Mouse (Mus musculus): ENCODE measurements at regions not wholly inside any gene's neighbourhood (a gene's known extent, or its start where the extent isn't known, plus 50 kb on each side); places are given as distances from the start of the nearest gene placed in this dataset.
A peak's percentile ranks its signal among the peaks of the same experiment; 100 is the strongest.

DNA sequence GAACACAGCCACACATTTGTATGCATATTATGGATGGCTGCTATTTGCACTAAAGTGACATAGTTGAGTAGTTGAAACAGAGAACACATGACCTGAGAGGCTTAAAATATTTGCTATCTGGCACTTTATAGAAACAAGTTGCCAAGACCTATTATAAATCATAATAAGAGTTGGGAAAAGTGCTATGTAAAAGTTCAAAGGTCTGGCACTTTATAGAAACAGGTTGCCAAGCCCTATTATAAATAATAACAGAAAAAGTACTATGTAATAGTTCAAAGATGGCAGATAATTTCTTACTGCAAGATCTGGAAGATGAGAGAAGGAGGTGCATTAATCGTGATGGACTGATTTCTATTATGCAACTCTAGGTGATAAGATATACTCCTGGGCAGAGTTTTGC lies 320.2 kb downstream of the Tfap2b start:
- DNase-seq = peak; percentile 27
- no peak overlapping the region for H3K4me3 ChIP-seq (ENCODE audit: insufficient read depth, low read depth, low read length)
- H3K36me3 ChIP-seq (ENCODE audit: control insufficient read depth, insufficient read depth, low read length) = no peaks in the 10 kb centered on the region
- 67% methylated on average over 1 of the region's 1 CpGs for WGBS
- no peaks in the 10 kb centered on the region for H3K4me1 ChIP-seq (ENCODE audit: control insufficient read depth, insufficient read depth, low read length)
- no peaks in the 10 kb centered on the region for H3K27me3 ChIP-seq (replicated peaks; ENCODE audit: control insufficient read depth, insufficient read depth, low read length)
- H3K27ac ChIP-seq (ENCODE audit: insufficient read depth, low read depth, low read length) = no peak overlapping the region
- TF ChIP-seq CTCF (conservative IDR thresholded peaks at IDR 0.05; ENCODE audit: insufficient read depth, insufficient read length, low read depth, low read length) (no peak), POLR2A (IDR thresholded peaks at IDR 0.05; ENCODE audit: low read depth, low read length) (no peak)

DNA sequence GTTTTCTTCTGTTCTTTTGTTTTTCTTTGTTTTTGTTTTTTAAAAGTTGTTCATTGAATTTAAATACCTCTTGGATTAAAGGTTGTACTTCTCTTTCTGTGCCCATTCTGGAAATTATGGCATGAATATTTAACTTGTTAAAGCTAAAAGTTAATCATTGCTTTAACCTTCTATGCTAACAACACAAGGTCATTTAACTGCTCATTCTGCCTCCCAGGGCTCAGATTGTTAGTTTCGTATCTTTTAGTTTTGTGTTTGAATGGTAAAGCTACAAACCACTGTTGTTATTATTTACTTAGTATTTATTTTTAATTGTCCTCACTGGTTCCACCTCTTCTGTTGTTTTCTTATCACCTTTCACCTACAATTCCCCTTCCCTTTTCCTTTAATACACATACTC lies 322.7 kb downstream of the Tfap2b start:
- no peak overlapping the region for H3K4me3 ChIP-seq (ENCODE audit: insufficient read depth, low read depth, low read length)
- 26% methylated on average over 1 of the region's 1 CpGs for WGBS
- H3K27me3 ChIP-seq (replicated peaks; ENCODE audit: control insufficient read depth, insufficient read depth, low read length) = no peaks in the 10 kb centered on the region
- DNase-seq = peak; percentile 66
- no peaks in the 10 kb centered on the region for H3K36me3 ChIP-seq (ENCODE audit: control insufficient read depth, insufficient read depth, low read length)
- TF ChIP-seq POLR2A (IDR thresholded peaks at IDR 0.05; ENCODE audit: low read depth, low read length) (no peak), CTCF (conservative IDR thresholded peaks at IDR 0.05; ENCODE audit: insufficient read depth, insufficient read length, low read depth, low read length) (no peak)
- H3K27ac ChIP-seq (ENCODE audit: insufficient read depth, low read depth, low read length) = peak overlapping the region; percentile 98
- H3K4me1 ChIP-seq (ENCODE audit: control insufficient read depth, insufficient read depth, low read length) = no peaks in the 10 kb centered on the region

DNA sequence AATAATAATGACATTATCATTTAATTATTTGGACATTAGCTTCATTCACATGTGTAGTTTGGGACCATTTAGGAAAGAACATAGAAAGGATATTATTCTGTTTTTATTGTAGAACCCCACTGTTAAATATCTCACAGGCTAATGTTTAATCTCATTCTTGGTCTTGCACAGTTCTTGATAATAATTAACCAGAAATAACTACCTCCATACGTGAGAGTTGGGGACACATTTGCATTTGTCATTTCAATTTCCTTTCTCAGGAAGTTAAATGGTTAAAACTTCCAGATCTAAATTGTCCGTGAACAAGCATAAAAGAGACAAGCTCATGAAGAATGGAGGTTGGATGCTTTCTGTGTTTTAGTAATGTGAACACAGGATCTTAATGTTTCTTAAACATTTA lies 326.3 kb downstream of the Tfap2b start:
- Histone ChIP-seq H3K4me1 (ENCODE audit: control insufficient read depth, insufficient read depth, low read length) (no peaks in the 10 kb centered on the region), H3K4me3 (ENCODE audit: insufficient read depth, low read depth, low read length) (no peak overlapping the region), H3K36me3 (ENCODE audit: control insufficient read depth, insufficient read depth, low read length) (no peaks in the 10 kb centered on the region), H3K27me3 (replicated peaks; ENCODE audit: control insufficient read depth, insufficient read depth, low read length) (no peaks in the 10 kb centered on the region), H3K27ac (ENCODE audit: insufficient read depth, low read depth, low read length) (no peak overlapping the region)
- TF ChIP-seq POLR2A (IDR thresholded peaks at IDR 0.05; ENCODE audit: low read depth, low read length) (no peak), CTCF (conservative IDR thresholded peaks at IDR 0.05; ENCODE audit: insufficient read depth, insufficient read length, low read depth, low read length) (no peak)
- 10% methylated on average over 2 of the region's 2 CpGs for WGBS
- peak; percentile 56 for DNase-seq

DNA sequence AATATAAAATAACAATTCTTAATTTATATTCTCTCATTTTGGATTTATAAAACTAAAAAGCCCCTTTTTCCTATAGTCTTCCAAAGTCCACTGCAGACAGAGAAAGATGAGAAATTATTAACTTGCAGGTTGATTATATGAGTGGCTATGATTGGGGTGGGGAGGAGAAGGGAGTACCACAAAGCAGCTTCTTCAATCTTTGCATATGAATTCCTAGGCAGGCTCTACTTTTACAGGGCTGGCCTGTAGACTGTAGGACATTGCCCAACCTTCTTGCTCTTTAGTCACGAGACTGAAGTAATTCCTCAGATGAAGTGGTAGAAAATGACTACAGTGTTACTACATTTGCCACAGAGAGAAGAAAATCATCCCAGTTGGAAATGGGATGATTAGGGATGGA lies 334.3 kb downstream of the Tfap2b start:
- no peaks in the 10 kb centered on the region for H3K4me1 ChIP-seq (ENCODE audit: control insufficient read depth, insufficient read depth, low read length)
- no peaks in the 10 kb centered on the region for H3K36me3 ChIP-seq (ENCODE audit: control insufficient read depth, insufficient read depth, low read length)
- DNase-seq = no peak
- WGBS = 29% methylated on average over 1 of the region's 1 CpGs
- TF ChIP-seq CTCF (conservative IDR thresholded peaks at IDR 0.05; ENCODE audit: insufficient read depth, insufficient read length, low read depth, low read length) = no peak
- TF ChIP-seq POLR2A (IDR thresholded peaks at IDR 0.05; ENCODE audit: low read depth, low read length) = no peak
- no peak overlapping the region for H3K27ac ChIP-seq (ENCODE audit: insufficient read depth, low read depth, low read length)
- no peak overlapping the region for H3K4me3 ChIP-seq (ENCODE audit: insufficient read depth, low read depth, low read length)
- no peaks in the 10 kb centered on the region for H3K27me3 ChIP-seq (replicated peaks; ENCODE audit: control insufficient read depth, insufficient read depth, low read length)

DNA sequence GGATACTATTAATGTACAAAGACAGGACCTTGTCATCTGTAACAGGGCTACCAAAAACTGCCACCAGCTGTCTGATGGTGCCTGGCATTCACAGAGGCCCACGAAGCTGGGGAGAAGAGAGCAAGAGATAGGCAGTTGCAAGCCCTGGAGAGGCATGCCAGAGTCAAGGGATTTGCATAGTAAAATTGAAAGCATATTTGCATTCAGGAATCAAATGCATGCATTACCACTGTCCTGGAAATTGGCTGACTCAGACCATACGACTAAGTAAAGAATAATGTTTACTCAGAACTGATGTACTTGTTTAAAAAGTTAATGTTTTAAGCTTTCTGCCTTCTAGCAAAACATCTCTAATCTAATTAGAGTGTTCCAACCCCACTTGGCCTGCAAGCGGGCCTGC lies 357.0 kb downstream of the Tfap2b start:
- TF ChIP-seq CTCF (conservative IDR thresholded peaks at IDR 0.05; ENCODE audit: insufficient read depth, insufficient read length, low read depth, low read length) (no peak), POLR2A (IDR thresholded peaks at IDR 0.05; ENCODE audit: low read depth, low read length) (no peak)
- H3K4me3 ChIP-seq (ENCODE audit: insufficient read depth, low read depth, low read length) = no peak overlapping the region
- H3K27me3 ChIP-seq (replicated peaks; ENCODE audit: control insufficient read depth, insufficient read depth, low read length) = no peaks in the 10 kb centered on the region
- no peak for DNase-seq
- H3K4me1 ChIP-seq (ENCODE audit: control insufficient read depth, insufficient read depth, low read length) = no peaks in the 10 kb centered on the region
- no peaks in the 10 kb centered on the region for H3K36me3 ChIP-seq (ENCODE audit: control insufficient read depth, insufficient read depth, low read length)
- 44% methylated on average over 3 of the region's 3 CpGs for WGBS
- no peak overlapping the region for H3K27ac ChIP-seq (ENCODE audit: insufficient read depth, low read depth, low read length)

DNA sequence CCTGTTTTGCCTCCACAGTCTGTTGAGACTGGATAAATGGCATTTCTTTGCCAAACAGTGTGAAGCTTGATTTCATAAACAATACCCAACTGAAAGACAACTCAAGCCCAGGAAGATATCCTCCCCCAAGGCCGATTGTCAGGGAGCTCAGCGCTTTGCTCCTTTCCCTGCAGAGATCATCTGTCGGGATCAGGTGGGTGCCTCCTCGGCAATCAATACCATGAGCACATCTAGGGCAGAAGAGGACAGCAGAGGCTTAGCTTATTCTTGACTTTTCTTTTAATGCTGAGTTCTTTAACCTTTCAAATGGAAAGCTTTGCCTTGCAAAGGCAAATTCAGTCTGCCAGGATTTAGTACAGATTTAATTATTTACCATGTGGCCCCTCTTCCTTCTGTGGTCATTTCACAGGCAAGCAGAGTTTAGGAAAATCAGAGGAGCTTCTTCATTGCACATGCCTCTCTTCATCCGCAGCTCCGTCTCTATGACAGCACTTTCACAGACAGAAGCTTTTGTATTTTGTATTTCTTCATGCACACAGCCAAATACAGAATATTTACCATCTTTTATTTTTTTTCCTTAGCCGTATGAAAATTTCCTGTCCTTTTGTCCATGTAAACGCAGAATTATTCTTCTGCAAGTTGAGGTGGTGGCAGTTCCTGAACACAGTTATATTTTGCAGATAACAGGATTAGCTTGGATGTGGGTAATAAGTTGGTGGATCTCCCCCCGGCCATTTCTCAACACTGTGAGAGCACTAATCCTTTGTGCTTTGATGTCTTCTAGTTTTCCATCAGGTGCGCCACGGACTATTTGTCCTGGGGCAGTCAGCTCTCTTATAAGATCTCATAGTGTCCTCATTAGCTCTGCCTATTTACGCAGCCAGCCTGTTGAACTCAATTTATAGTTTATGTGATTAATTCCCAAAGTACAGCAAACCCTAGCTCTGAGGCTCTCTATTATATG lies 374.6 kb downstream of the Tfap2b start:
- no peaks in the 10 kb centered on the region for H3K36me3 ChIP-seq (ENCODE audit: control insufficient read depth, insufficient read depth, low read length)
- no peaks in the 10 kb centered on the region for H3K27me3 ChIP-seq (replicated peaks; ENCODE audit: control insufficient read depth, insufficient read depth, low read length)
- TF ChIP-seq CTCF (conservative IDR thresholded peaks at IDR 0.05; ENCODE audit: insufficient read depth, insufficient read length, low read depth, low read length) (no peak), POLR2A (IDR thresholded peaks at IDR 0.05; ENCODE audit: low read depth, low read length) (no peak)
- no peak for DNase-seq
- WGBS = 64% methylated on average over 12 of the region's 12 CpGs
- no peak overlapping the region for H3K4me3 ChIP-seq (ENCODE audit: insufficient read depth, low read depth, low read length)
- no peaks in the 10 kb centered on the region for H3K4me1 ChIP-seq (ENCODE audit: control insufficient read depth, insufficient read depth, low read length)
- H3K27ac ChIP-seq (ENCODE audit: insufficient read depth, low read depth, low read length) = no peak overlapping the region

DNA sequence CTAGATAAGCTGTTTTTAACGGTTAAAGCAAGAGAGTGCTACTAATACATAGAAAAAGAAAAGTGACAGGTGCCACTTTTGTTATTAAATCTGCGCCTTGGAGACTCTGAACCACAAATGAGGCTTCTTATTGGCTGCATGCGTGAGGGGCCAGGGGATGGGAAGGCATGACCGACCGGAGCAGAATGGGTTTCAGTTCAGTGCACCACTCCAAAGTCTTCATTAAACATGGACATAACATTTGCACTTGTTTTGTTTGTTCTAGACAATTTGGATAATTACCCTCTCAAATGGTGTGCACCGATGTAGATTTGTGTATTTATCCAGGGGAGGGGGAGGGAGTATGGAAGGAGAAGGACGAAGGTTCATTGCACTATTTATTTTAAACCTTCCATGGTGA lies 396.8 kb downstream of the Tfap2b start:
- TF ChIP-seq CTCF (conservative IDR thresholded peaks at IDR 0.05; ENCODE audit: insufficient read depth, insufficient read length, low read depth, low read length) (no peak), POLR2A (IDR thresholded peaks at IDR 0.05; ENCODE audit: low read depth, low read length) (no peak)
- no peaks in the 10 kb centered on the region for H3K36me3 ChIP-seq (ENCODE audit: control insufficient read depth, insufficient read depth, low read length)
- no peak for DNase-seq
- no peaks in the 10 kb centered on the region for H3K4me1 ChIP-seq (ENCODE audit: control insufficient read depth, insufficient read depth, low read length)
- no peaks in the 10 kb centered on the region for H3K27me3 ChIP-seq (replicated peaks; ENCODE audit: control insufficient read depth, insufficient read depth, low read length)
- H3K27ac ChIP-seq (ENCODE audit: insufficient read depth, low read depth, low read length) = no peak overlapping the region
- no peak overlapping the region for H3K4me3 ChIP-seq (ENCODE audit: insufficient read depth, low read depth, low read length)
- WGBS = 51% methylated on average over 7 of the region's 7 CpGs
